Mouse (Mus musculus) liver (tissue): ENCODE data around the gene Gnat2.

Experiments used
- DNase-seq: peaks from one replicate; pipeline ENCODE4 v3.0.0-alpha.2; 2020; ENCODE audit warnings: mixed read lengths

The Gnat2 gene

GRCm38 (mm10) chr3:108121101-108121500 is 28.5 kb downstream of the Gnat2 start:
- no peak for DNase-seq

GRCm38 (mm10) chr3:108123242-108123641 is 30.7 kb downstream of the Gnat2 start:
- no peak for DNase-seq

GRCm38 (mm10) chr3:108124131-108124530 is 31.5 kb downstream of the Gnat2 start:
- DNase-seq: no peak

GRCm38 (mm10) chr3:108126327-108126726 is 33.7 kb downstream of the Gnat2 start:
- no peak for DNase-seq

GRCm38 (mm10) chr3:108128520-108128919 is 35.9 kb downstream of the Gnat2 start:
- no peak for DNase-seq

- peak; percentile 33 for DNase-seq
These were observed 36.8 kb downstream of the Gnat2 start for GRCm38 (mm10) chr3:108129367-108129766.

GRCm38 (mm10) chr3:108129804-108130203 is 37.2 kb downstream of the Gnat2 start:
- DNase-seq: no peak

- no peak for DNase-seq
These were observed 38.6 kb downstream of the Gnat2 start for GRCm38 (mm10) chr3:108131216-108131615.

GRCm38 (mm10) chr3:108131821-108132220 is 39.2 kb downstream of the Gnat2 start:
- no peak for DNase-seq

GRCm38 (mm10) chr3:108132484-108132883 is 39.9 kb downstream of the Gnat2 start:
- DNase-seq: no peak

GRCm38 (mm10) chr3:108134701-108135100 is 42.1 kb downstream of the Gnat2 start:
- no peak for DNase-seq

GRCm38 (mm10) chr3:108139113-108139512 is 46.5 kb downstream of the Gnat2 start:
- DNase-seq: no peak

GRCm38 (mm10) chr3:108140786-108141185 is 48.2 kb downstream of the Gnat2 start:
- no peak for DNase-seq

- DNase-seq: peak; percentile 95
These were observed 53.2 kb downstream of the Gnat2 start, which contains the start of gene Gnai3 for GRCm38 (mm10) chr3:108145534-108146445. TSS of gene Gnai3 (minus strand) at chr3:108146146.

- no peak for DNase-seq
These were observed 54.1 kb downstream of the Gnat2 start for GRCm38 (mm10) chr3:108146671-108147070.

- DNase-seq: peak; percentile 91
These were observed 55.0 kb downstream of the Gnat2 start for GRCm38 (mm10) chr3:108147386-108148235.
